Mouse (Mus musculus) telencephalon, adult 2 months (tissue): ENCODE data around the gene Aif1l.

Source experiments
- DNase-seq: peaks from one replicate; pipeline ENCODE4 v3.0.0-alpha.2; 2011; ENCODE audit warnings: low read depth, low spot score

The Aif1l gene

DNA sequence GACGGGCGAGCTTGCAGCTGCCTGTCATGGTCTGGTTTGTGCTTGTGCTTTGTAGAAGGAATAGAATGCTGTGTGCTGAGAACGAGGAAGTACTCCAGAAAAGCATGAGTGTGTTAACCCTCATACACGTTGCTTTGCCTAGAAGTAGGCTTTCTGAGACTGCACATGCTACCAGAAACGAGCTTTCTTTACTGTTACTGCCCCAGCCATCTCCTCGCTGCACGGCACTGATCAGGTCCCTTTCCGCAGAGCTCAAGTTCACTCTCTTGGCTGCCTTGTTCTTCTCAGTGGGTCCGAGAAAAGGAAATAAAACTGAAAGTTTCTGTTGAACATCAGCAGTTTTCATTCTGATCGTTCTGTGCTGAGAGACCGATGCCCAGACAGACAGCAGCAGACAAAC, 58.8 kb downstream of the Aif1l start:
- DNase-seq, result no peak

DNA sequence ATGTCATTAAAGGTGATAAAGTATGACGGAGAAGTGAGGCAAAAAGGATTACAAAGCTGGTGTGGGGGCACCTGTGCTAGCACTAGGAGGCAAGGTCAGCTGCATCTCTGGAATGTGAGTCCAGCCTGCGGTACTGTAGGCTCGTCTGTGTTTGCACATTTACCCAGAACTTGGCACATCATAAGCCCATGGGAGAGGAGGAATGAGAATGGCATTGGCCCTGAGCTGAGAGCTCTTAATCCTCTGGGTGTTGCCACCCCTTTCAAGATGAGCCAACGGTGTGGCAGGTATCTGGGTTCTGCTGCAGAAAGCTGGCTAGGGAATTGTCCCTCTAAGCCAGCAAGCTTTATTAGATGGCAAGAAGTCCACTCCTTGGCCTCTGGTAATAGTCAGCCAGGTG, 69.8 kb downstream of the Aif1l start:
- DNase-seq, result no peak

DNA sequence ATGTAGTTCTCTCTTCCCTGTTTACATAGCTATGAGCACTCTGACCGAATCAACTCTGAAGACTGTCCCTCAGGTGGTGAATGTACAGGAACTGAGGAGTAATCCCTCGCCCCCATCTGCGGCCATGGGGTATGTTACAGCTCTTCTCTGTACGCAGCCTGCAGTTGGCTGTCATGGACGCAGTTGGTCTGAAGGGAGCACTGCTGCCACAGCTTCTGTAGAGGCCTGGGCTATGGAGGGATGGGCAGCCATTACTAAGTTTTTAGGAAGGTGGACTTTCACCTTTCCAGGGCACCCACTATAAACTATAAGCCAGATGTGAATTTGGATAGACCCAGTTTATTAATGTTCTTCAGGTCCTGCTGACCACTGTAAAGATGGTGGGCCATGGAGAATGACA, 70.3 kb downstream of the Aif1l start:
- no peak for DNase-seq
